Mouse (Mus musculus) hindlimb bud, embryonic 11.5 days (tissue): Measurements from ENCODE around the gene Acot1.
"Not testable (repeated sequence)": the region's sequence is repeated elsewhere in the genome, so short reads cannot be mapped to it uniquely, and the experiment has no call there.

Experiments used
- DNase-seq: peaks from one replicate; pipeline ENCODE4 v3.0.0-alpha.2; 2012; ENCODE audit warnings: low read depth, low spot score; ENCODE audit errors: extremely low spot score

Acot1 gene

DNA sequence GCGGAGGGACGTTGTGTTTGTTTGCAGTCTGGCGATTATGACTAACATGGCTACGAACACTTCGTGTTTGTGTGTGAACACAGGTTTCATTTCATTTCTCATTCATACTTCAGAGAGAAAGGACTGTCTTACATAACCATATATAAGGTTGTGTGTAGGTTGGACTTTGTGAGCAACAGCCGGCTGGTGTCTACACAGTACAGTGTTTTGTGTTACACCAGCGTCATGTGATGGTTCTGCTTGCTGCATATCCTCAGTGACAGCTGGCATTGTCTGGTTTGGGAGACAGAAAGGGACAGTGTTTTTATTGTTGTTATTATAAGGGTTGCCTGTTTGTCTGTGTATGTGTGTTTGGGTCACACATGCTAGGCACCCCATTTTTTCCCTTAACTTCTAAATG is 4.4 kb downstream of the Acot1 start:
- no peak for DNase-seq

DNA sequence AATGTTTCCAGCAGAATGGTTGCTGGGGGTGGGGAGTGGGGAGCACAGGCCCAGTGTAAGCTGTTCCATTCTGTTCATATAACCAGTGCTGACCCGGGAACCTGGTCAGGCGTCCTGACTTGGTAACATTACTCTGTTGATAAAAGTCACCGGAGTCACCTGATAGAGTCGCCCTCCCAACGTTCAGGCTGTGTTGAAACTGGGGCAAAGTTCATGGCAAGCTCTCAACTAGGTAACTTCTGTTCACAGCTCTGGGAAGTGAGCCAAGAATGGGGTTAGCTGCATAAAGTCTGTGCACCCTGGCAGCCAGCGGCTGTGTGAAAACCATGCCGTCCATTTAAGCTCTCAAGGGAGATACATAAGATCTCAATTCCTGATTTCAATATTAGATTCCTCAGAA is 11.2 kb downstream of the Acot1 start:
- DNase-seq, result not testable (repeated sequence)

- DNase-seq, result not testable (repeated sequence)
These were observed 13.0 kb downstream of the Acot1 start for GRCm38 (mm10) chr12:84022266-84022665.

DNA sequence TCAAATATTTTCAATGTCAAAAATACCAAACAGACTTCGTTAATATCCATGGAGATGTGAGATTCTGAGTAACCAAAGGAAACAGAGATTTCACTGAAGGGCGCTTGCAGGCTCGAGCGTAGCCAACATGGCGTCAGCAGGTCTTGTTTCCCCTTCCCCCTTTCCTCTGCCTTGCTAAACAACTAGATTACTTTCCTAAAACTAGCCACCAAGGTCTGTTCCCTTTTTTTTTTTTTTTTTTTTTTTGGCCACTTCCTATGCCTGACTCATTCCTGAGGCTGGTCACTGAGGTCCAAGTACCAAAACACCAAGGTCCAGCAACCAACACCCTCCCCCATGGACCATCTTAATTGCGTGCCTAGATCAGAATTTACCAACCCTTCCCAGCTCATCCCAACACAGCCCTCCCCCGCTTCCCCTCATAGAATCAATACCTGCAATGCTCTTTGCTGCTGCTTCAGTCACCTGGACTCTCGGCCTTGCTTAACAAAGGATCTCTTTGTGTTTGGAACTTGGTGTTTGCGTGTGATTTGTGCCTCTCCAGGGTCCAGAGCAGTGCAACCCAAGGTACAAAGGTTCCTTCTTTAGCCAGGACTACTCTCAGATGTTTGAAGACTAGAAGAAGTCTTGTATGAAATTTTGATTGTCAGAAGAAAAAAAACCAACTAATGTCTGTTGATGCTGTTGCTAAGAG is 13.9 kb downstream of the Acot1 start:
- no peak for DNase-seq

GRCm38 (mm10) chr12:84025888-84026287 is 16.6 kb downstream of the Acot1 start:
- DNase-seq, result no peak

DNA sequence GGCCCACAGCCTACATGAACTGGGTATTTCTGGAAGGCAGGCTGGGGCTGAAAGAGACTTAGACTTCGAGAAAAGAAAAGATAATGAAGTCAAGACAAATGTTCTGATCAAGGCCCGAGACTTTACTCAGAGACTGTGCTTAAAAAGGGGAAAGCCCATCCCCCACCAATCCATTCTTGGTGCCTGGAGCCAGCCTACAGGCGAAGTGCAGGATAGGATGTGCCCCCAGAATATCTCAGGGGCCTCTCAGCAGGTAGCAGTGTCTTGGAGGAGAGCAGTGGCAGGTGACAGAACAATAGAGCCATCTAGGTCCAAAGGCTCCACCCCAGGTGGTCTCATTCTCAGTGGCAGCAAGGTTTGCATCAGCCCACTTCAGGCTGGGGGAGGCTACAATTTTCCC is 19.0 kb downstream of the Acot1 start:
- DNase-seq, result not testable (repeated sequence)

GRCm38 (mm10) chr12:84029043-84029442 is 19.8 kb downstream of the Acot1 start:
- not testable (repeated sequence) for DNase-seq

DNA sequence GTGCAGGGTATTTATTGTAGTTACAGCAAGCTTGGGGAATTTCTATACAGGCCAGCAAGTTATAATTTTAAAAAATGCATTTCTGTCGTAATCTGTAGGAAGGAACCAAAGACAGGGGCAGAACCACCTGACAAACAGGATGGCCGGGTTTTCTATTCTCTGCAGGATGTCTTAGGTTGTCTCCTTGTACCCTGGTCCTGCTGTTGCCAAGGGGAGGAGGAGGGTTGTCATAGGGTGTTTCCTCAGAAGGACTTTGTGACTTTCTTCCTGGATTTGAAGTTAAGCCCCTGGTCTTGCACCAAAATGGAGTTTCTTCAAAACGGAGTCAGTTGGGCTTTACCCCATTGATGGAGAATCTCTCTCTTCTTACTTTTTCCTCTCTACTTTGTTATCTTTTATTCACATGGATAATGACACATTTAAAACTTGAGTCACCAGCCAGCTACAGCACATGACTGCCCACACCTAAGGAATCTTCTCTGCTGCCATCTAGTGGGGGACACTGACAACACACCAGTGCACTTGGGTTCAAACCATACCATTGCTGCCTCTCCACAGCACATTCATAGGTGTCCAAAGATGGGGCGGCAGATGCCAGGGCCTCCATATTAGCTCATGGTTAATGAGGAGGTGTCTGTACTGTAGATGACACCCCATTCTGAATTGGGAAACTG is 21.5 kb downstream of the Acot1 start:
- no peak for DNase-seq

DNA sequence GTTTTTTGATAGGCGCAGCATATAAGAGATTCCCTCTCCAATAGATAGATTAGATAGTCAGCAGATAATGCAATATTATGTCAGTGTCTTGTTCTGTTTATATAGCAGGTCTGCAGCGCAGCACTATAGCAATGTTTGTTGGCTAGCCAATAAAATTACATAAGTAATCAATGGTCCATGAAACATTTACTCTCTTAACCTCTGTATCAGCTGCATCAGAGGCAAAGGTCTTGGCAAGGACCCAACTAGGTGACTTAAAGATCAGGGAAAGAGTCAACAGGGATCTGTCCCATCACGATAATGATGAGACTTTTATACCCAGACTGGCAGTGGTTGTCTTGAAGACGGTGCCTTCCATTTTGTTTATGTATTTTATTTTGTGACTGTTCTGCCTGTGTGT is 23.6 kb downstream of the Acot1 start:
- DNase-seq, result no peak

DNA sequence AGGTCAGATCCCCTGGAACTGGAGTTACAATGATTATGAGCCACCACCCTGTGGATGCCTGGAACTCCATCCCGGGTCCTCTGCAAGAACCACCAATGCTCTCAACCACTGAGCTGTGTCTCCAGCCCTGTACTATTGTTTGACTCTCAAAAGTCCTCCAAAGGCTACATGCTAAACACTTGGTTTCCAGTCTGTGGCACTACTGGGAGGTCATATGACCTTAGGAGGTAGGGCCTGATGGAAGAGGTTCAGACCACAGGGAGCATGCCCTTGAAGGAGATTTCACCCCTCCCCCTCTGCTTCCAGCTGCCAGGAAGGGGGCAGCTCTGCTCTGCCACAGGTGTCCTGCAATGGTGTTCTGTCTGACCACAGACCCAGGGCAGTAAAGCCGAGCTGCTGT is 24.0 kb downstream of the Acot1 start:
- DNase-seq, result not testable (repeated sequence)

DNA sequence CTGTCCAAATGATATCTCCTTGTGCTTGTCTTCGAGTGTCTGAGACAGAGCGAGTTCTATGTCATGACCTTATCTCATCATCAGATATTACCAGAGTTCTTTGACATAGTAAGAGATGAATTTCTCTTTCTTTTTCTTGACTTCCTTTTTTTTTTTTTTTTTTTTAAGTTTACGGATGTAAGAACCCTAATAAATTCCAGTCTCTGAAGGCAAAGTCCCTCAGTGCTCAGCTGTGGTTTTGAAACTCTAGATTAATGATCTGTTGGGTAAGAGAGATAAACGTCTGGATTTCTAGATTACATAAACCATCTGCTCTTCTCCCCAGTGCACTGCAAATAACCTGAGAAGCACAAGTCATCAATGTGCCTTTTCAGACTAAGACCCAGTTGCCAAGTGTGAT is 24.8 kb downstream of the Acot1 start:
- no peak for DNase-seq

- not testable (repeated sequence) for DNase-seq
These were observed 29.0 kb downstream of the Acot1 start, which contains the start of gene Acot4 for GRCm38 (mm10) chr12:84038241-84038640. Gene Acot4, plus strand, starts transcription at chr12:84038379.

DNA sequence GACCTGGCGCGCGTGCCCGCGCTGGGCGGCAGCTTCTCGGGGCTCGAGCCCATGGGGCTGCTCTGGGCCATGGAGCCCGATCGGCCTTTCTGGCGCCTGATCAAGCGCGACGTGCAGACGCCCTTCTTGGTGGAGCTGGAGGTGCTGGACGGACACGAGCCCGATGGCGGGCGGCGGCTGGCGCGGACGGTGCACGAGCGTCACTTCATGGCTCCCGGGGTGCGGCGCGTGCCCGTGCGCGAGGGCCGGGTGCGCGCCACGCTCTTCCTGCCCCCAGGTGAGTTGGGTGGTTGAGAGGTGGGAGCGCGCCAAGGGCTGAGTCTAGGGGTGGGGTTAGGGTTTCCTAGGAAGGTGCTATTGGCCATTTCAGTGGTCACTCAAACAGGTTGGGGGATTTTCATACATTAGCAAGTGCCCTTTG is 29.4 kb downstream of the Acot1 start, which contains the start of gene Gm49366:
Gene Gm49366, plus strand, starts transcription at position 245 of the 421 bp plus-strand sequence.
- not testable (repeated sequence) for DNase-seq

DNA sequence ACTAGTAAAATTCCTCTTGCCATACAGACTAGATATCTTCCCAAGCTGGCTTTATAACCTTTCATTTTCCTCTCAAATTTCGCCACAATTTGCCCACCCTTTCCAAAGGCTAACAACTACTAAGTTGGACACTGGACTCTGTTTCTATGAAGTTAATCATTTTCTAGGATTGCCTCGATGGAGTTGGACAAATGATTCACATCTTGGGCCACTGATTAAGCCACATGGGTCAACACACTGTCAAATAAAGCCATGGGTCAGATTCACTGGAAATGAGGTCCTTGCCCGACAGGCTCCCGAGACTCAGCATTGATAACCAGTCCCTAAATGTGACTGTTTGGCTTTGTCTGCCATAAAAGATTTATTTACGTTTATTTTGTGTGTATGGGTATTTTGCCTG is 33.0 kb downstream of the Acot1 start:
- DNase-seq, result no peak

DNA sequence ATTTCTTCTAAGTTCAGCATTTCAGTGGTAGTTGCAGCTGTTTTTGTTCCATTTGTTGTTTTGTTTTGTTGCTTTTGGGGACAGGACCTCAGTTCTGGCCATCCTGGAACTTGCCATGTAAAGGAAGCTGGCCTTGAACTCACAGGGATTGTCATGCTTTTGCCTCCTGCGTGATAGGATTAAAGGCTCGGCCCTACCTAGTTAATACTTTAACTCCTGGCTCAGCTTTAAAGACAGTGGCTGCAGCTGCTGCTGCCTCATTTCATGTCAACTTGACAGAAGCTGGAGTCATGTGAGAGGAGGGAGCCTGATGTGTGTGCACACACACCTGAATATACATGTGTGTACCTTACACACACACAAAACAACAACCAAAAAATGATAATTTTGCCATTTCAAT is 34.8 kb downstream of the Acot1 start:
- no peak for DNase-seq

DNA sequence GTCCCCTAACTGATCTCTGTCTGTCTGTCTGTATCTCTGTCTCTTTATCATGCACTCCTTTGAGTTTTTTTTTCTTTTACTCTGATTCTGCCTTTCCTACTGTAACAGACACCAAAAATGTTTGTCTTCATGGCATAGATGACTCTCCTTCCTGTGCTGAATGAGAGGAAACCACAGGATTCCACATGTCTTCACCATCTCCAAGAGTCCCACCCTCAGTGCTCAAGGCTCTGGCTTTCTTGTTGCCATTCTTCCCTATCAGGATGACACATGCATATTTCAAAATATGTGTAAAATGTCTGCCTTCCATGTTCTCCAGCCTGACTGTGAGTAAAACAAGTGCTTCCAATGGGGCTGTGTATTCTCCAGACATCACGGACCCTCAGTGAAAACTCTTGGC is 37.6 kb downstream of the Acot1 start:
- no peak for DNase-seq

DNA sequence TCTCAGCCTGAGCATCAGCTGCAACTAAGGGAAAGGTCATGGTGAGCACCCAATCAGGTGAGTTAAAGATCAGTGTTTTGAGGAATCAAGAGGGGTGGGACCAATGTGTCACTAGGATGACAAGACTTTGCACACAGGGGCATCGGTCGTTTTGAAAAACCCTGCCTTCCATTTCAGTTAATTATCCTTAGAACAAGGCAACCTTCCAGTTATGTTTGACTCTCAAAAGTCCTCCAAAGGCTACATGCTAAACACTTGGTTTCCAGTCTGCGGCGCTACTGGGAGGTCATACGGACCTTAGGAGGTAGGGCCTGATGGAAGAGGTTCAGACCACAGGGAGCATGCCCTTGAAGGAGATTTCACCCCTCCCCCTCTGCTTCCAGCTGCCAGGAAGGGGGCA is 41.5 kb downstream of the Acot1 start:
- DNase-seq, result not testable (repeated sequence)

DNA sequence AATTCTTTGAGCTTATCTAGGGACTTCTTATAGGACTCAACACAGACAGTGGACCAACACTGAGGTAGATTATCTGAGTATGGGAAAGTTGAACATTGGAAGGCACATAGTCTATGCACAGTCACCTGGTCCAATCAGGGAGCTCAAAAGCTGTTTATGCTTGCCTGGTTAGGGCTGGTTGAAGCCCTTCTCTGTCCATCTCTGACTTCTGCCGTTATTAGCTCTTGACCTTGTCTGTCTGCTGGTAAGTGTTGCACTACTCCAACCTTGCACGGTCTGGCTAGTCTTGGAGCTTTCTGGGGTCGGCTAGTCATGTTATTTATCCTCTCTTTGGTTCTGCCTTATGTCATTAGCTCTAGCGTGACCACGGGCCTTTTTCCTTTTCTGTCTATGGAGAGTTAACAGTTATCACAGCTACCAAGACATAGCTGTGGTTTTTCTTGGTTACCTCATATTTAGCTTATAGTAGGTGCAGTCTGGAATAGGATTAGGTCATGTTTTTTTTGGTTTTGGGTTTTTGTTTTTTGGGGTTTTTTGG is 42.7 kb downstream of the Acot1 start, which contains the start of gene Acot3:
Gene Acot3, plus strand, starts transcription at position 208 of the 538 bp plus-strand sequence.
- no peak for DNase-seq

DNA sequence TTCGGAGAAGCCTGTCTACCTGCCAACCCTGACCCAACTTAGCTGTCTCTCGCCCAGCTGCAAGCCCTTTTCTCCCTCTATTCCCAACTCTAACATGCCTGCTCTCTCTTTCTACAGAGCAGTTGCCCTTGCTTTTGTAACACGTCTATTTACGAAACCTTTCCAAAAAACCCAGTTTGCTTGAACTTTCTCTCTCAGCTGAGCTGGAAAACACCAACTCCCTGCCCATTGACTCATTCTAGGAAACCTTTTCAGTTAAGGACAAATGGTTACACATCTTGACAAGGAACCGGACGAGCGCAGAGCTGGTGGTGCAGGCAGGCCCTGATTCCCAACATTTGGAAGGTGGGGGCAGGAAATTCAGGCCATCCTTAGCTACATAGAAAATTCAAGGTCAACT is 43.3 kb downstream of the Acot1 start:
- DNase-seq, result no peak

GRCm38 (mm10) chr12:84053173-84053572 is 43.9 kb downstream of the Acot1 start:
- DNase-seq, result no peak

DNA sequence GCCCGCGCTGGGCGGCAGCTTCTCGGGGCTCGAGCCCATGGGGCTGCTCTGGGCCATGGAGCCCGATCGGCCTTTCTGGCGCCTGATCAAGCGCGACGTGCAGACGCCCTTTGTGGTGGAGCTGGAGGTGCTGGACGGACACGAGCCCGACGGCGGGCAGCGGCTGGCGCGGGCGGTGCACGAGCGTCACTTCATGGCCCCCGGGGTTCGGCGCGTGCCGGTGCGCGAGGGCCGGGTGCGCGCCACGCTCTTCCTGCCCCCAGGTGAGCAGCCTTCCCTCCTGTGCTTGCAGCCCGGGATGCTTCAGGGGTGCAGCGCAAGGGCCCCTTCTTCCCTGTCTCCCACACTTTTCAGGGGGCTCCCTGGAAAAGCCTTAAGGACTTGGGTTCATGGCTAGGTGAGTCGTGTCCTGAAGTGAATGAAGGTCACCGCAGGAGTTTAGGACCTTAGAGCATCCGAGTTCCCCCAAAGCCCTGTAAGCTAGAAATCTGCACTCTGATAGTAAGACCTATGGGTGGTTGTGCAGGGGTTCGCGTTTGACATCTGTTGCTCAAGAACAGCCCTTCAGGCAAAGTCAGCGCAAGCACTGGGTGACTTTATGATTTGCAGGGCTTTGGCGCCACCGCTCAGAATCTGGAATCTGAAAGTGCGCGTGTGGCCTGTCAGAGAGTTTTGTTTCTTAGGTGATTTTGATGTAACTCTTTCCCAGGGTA is 44.5 kb downstream of the Acot1 start:
- DNase-seq, result no peak
